Mouse (Mus musculus): Measurements from ENCODE around the gene Itpkc.

DNA sequence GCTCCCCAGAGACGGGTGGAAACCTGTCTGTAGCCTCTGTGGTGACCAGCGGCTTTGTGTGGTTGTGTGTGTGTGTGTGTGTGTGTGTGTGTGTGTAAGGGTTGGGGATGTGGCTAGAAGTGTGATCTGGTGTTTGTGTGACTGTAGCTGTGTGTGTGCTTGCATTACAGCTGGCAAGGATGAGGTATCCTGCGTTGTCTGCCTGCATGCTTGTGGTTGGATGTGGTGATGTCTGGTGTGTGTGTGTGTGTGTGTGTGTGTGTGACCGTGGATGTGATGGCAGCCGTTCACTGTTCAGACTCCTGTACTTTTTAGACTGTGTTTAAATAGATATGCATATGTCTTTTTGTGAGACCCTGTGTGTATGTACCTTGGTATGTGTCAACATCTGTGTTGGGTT lies 31.3 kb upstream of the Itpkc start:
- no peak for TF ChIP-seq CTCF (IDR thresholded peaks at IDR 0.05; ENCODE audit: borderline replicate concordance, insufficient read depth, low read depth, low read length)
- no peak for TF ChIP-seq POLR2A (IDR thresholded peaks at IDR 0.05; ENCODE audit: borderline replicate concordance, insufficient read depth, low read length)
